Mouse (Mus musculus): ENCODE data around the gene Rara.

- TF ChIP-seq CTCF (IDR thresholded peaks at IDR 0.05; ENCODE audit: low read depth) (peak; percentile 73), EP300 (optimal IDR thresholded peaks at IDR 0.05) (peak; percentile 35)
These were observed 5.5 kb downstream of the Rara start for GRCm38 (mm10) chr11:98933151-98933550.

All from stomach, postnatal 0 days (tissue).